Mouse (Mus musculus) cerebellum, adult 2 months (tissue): ENCODE results near the gene Trim26.

Experiments
- CTCF ChIP-seq: fragments of 200-500 bp; IDR thresholded peaks from 2 replicates; pipeline ENCODE4 v1.5.1; 2011; ENCODE audit warnings: low read depth, mild to moderate bottlenecking, control low read depth, low read length, moderate library complexity, borderline replicate concordance; ENCODE audit not compliant: insufficient read depth
- POLR2A ChIP-seq: fragments of 200-500 bp; IDR thresholded peaks from 2 replicates; pipeline ENCODE4 v1.6.1; 2011; ENCODE audit warnings: low read length, control low read depth, borderline replicate concordance; ENCODE audit not compliant: insufficient read depth

- TF ChIP-seq CTCF = no peak
- TF ChIP-seq POLR2A = no peak
Observed at GRCm38 (mm10) chr17:36856236-36856635, 19.3 kb downstream of the Trim26 start.
